Mouse (Mus musculus) kidney, embryonic 14.5 days (tissue): Measurements from ENCODE around the gene Stum. TPM values are rescaled to one million over a fixed set of nuclear protein-coding genes. Genes with fewer than 3 reads are reported as not detected.
"Not testable (repeated sequence)": the region's sequence is repeated elsewhere in the genome, so short reads cannot be mapped to it uniquely, and the experiment has no call there.

ENCODE experiments used
- ATAC-seq: fragments of 200-750 bp; cut with Nextera tagmentation; 2 replicates; pipeline ENCODE4 v1.8.0; 2017; ENCODE audit warnings: moderate number of reproducible peaks, mild to moderate bottlenecking, moderate TSS enrichment, moderate library complexity; ENCODE audit not compliant: low FRiP score, low TSS enrichment
- H3K27ac ChIP-seq: fragments of 300-500 bp; sonication (generic); 2 replicates; pipeline ENCODE4 v1.5.1; 2014; ENCODE audit warnings: low read depth, mild to moderate bottlenecking, low read length, moderate library complexity, mixed read lengths
- H3K27me3 ChIP-seq: fragments of 300-500 bp; sonication (generic); 2 replicates; pipeline ENCODE4 v1.6.1; 2014; ENCODE audit warnings: mild to moderate bottlenecking, low read length; ENCODE audit not compliant: control insufficient read depth, insufficient read depth
- H3K36me3 ChIP-seq: fragments of 300-500 bp; sonication (generic); 2 replicates; pipeline ENCODE4 v1.6.1; 2014; ENCODE audit warnings: low read length, mixed read lengths; ENCODE audit not compliant: control insufficient read depth, insufficient read depth
- H3K4me1 ChIP-seq: fragments of 300-500 bp; sonication (generic); 2 replicates; pipeline ENCODE4 v1.6.1; 2014; ENCODE audit warnings: low read length, mixed read lengths; ENCODE audit not compliant: control insufficient read depth, insufficient read depth
- H3K4me2 ChIP-seq: fragments of 300-500 bp; sonication (generic); replicated peaks from 2 replicates; pipeline ENCODE4 v1.6.1; 2014; ENCODE audit warnings: low read depth, mild to moderate bottlenecking, low read length
- H3K4me3 ChIP-seq: fragments of 300-500 bp; sonication (generic); 2 replicates; pipeline ENCODE4 v1.5.1; 2014; ENCODE audit warnings: mild to moderate bottlenecking, low read length
- H3K9ac ChIP-seq: fragments of 300-500 bp; sonication (generic); 2 replicates; pipeline ENCODE4 v1.6.1; 2014; ENCODE audit warnings: low read depth, mild to moderate bottlenecking, low read length, moderate library complexity
- H3K9me3 ChIP-seq: fragments of 300-500 bp; sonication (generic); 2 replicates; pipeline ENCODE4 v1.6.1; 2016; ENCODE audit warnings: low read length; ENCODE audit not compliant: control insufficient read depth
- WGBS: fragments of 180-500 bp; shearing (Covaris S2); extraction: QIAGEN DNeasy Blood & Tissue Kit; methylation state at CpG from one replicate; pipeline ENCODE4 v1.1.7; 2014; 5-methylcytosine and 5-hydroxymethylcytosine counted together
- polyA plus RNA-seq: library from polyadenylated mRNA; unstranded; fragments of >200 nt; fragmentation: Nextera tagmentation; extraction: Ambion mirVana; gene quantifications from 2 replicates; pipeline ENCODE4 v1.2.1, GENCODE M21; 2014

The Stum gene
- polyA plus RNA-seq, 1 experiment from 2014 or later: 1.8 TPM

DNA sequence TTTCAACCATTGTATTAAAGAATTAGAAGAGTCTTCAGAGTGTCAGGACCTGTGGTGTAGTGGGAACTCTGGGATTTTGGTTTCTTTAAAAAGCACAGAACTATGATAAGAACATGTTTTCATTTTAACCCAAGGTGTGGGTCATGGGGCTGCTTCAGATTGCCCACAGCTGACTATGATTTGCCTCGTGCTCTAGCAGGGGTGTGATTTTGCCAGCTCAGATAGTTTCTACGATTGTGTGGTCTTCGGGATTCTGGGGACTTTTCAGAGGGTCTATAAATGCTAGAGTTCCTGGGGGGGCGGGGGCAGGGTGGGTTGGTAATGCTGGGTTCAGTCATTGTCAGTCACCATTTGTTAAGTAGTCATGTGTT is 91.7 kb downstream of the Stum start:
- Histone ChIP-seq H3K4me2 (no peak overlapping the region), H3K36me3 (no peaks in the 10 kb centered on the region), H3K4me3 (no peak overlapping the region), H3K4me1 (peaks cover 21% of the 10 kb centered on the region; the same call in 1 of the 2 replicates), H3K9ac (no peak overlapping the region), H3K27ac (no peak overlapping the region), H3K27me3 (no peaks in the 10 kb centered on the region), H3K9me3 (no peaks in the 10 kb centered on the region)
- WGBS: 82% methylated on average over 4 of the region's 4 CpGs
- ATAC-seq: no peak

DNA sequence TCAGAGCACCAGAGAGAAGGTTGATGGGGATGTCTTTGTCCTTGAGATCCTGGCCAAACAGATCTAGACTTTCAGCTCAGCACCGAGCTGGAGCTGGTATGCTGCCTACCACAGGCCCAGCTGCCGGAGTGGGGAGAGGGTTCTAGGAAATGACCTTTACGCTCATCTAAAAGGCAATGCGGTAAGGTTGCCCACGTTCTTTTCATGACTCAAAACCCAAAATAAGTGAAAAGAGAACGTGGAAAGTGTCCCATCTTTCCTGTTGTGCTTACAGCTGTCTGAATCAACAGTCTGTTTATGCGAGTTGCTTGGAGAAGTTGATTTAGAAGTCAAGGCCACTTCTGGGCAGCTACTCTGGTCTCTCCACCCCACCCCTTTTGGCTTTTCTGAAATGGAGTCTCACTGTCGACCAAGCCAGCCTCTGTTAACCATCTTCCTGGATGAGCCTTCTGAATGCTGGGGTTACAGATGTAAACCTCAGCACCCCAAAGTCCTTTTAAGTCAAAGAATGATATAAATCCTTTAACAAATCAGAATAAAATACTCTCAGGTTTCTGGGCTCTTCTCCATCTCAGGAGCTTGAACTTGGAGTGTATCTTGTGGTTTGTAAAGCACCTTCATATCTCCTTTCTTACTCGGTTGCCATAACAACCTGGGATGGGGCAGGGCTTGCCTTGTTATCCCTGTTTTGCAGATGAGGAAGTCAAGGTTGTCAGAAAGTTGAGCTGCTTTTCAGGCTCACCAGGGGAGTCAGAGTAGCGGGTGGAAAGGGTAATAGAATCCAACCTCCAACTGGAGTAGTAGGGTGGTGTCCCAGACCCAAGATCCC is 92.3 kb downstream of the Stum start:
- Histone ChIP-seq H3K4me1 (peaks cover 25% of the 10 kb centered on the region; the same call in 1 of the 2 replicates), H3K27ac (no peak overlapping the region), H3K27me3 (no peaks in the 10 kb centered on the region), H3K9me3 (no peaks in the 10 kb centered on the region), H3K36me3 (no peaks in the 10 kb centered on the region), H3K9ac (no peak overlapping the region), H3K4me2 (no peak overlapping the region), H3K4me3 (no peak overlapping the region)
- no peak for ATAC-seq
- 82% methylated on average over 10 of the region's 10 CpGs for WGBS

DNA sequence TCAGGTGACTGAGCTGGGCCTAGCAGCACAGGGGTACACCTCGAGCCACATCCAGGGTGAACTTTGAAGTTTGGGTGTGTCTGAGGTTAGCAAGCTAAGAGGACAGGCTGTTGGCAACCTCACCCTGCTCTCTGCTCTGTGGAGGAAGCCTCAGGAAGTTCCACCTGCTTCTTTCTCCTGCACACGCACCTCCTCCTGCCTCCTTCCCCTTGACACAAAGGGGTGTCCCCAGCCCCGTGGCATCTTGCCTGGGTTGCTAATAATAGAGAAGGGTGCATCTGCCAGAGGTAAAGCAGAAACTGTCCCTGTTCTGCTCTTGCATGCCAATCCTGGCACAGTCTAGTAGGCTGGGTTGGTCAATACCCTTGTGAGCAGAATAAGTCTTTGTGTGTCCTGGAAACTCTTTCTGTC is 93.0 kb downstream of the Stum start:
- Histone ChIP-seq H3K4me3 (no peak overlapping the region), H3K9ac (no peak overlapping the region), H3K4me2 (no peak overlapping the region), H3K4me1 (peaks cover 25% of the 10 kb centered on the region; the same call in 1 of the 2 replicates), H3K27ac (no peak overlapping the region), H3K27me3 (no peaks in the 10 kb centered on the region), H3K9me3 (no peaks in the 10 kb centered on the region), H3K36me3 (no peaks in the 10 kb centered on the region)
- 79% methylated on average over 3 of the region's 3 CpGs for WGBS
- no peak for ATAC-seq

DNA sequence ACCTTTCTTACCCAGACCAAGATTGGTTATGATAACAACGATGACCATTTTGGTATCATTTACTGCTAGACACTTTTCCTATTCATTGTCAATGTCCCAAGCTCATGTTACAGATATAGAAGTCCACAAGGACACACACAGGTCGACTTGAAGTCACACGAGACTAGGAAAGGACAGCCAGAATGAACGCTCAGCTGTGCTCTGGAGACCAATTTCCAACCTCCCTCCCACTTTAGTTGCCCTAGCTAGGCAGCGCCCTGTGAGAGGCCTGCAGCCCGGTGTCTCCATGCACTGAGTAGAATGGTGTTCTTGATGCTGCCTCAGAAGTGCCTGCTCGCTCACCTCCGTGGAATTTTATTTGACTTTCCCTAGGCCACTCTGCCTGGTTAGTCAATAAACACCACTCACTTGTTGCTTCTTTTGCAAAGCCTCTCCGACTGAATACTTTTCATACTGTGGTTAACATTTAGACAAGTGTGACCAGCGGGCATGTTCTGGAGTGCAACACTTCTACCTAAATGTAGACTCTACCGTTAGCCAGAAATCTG is 94.0 kb downstream of the Stum start:
- ATAC-seq: not testable (repeated sequence)
- H3K4me1 ChIP-seq: peaks cover 25% of the 10 kb centered on the region; the same call in 1 of the 2 replicates
- WGBS: 83% methylated on average over 11 of the region's 11 CpGs

DNA sequence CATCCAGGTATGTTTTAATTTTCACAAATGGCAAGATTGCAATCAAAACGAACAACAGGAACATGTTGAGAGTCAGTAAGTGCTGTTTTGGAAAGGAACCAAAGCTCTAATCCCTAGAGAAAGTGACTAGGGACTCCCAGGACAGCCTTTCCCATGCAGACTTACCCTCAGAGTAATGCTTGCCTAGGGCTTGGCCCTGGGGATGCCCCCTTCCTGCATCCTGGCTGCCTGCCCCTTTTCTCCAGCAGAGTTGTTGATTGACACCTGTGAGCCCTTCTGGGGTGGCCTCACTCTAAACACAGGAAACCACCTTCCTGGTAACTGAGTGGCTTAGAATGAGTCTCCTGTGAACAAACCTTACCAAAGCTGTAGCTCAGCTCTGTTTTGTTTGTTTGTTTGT is 94.8 kb downstream of the Stum start:
- Histone ChIP-seq H3K27me3 (no peaks in the 10 kb centered on the region), H3K4me1 (peaks cover 25% of the 10 kb centered on the region; the same call in 1 of the 2 replicates), H3K9me3 (no peaks in the 10 kb centered on the region), H3K27ac (no peak overlapping the region), H3K9ac (no peak overlapping the region), H3K4me2 (no peak overlapping the region), H3K36me3 (no peaks in the 10 kb centered on the region), H3K4me3 (no peak overlapping the region)
- 50% methylated on average over 1 of the region's 1 CpGs for WGBS
- no peak for ATAC-seq

More for the DNA sequence above, 94.0 kb downstream of the Stum start:
- H3K4me2 ChIP-seq, H3K9ac ChIP-seq, H3K36me3 ChIP-seq, H3K27me3 ChIP-seq, H3K4me3 ChIP-seq, H3K9me3 ChIP-seq, H3K27ac ChIP-seq: not testable (repeated sequence)

DNA sequence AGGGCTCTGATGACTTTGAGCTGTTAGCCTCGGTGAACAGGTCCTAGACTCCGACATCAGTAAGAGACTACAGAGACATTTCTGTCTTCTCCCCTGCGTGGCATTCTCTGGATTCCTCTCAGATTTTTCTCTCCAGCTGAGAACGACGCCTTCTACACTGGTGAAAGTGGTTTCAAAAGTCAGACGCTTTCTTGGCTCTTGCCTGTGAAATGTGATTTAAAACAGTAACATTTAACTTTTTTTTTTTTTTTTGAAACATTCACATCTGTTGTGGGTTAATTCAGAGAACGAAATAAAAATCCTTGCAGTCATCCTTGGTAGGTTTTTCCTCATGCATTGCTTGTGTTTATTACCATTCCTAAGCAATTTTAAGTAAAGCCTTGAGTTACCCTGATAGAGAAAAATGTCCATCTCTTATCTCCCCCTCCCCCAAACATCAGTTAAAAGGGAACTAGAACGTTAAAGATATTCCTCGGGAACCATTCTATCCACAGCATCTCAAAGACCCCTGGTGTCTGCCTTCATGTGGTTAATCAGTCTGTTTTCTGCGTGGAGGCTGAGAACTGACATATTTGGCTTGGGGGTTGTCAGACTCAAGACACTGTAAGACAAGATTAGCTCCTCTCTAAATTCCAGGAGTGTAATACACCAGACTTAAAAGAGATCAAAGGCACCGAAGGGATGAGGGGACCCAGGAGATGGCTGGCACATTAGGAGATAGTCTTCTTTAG is 95.4 kb downstream of the Stum start:
- Histone ChIP-seq H3K4me2 (peak overlapping the region; percentile 77), H3K27me3 (no peaks in the 10 kb centered on the region), H3K27ac (peak overlapping the region; percentile 63; the same call in 1 of the 2 replicates), H3K9ac (peak overlapping the region; percentile 37; the same call in 1 of the 2 replicates), H3K4me3 (peak overlapping the region; percentile 29), H3K36me3 (no peaks in the 10 kb centered on the region), H3K9me3 (no peaks in the 10 kb centered on the region), H3K4me1 (peaks cover 21% of the 10 kb centered on the region; the same call in 1 of the 2 replicates)
- 17% methylated on average over 11 of the region's 11 CpGs for WGBS
- no peak for ATAC-seq

DNA sequence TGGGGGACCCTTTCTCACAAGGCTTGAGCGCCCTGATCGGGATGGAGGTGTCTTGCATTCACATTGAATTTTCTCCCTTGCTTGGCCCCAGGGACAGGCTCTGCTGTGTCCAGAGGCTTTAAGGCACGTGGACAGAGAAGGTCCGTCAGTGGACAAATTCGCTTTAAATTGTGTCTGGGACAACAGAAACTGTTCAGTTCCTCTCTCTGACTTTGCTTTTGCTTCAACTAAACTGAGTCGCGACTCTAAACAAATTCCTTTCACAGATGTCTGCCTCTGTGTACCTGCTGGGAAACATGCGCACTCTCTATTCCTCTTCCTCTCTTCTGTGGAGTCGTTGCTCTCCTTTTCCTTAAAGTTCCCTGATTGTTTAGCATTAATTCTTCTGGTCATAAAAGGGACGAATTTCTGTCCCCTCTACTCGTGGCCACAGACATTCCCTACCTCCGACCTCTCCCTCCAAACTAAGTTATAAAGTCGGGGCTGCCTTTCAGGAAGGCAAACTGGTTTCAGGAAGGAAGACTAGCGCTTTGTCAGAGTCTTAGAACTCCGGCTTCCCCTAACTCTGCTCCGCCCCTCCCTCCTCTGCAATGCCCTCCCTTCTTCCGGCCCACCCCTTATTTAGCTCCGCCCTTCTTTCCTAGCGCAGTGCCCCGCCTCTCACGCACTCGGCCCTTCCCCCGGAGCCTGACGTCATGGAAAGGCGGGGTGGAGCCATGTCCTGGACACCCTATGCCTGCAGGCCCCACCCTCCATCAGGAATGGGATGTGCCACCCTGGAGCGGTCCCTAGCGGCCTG is 96.2 kb downstream of the Stum start:
- Histone ChIP-seq H3K4me2 (peak overlapping the region; percentile 77), H3K9me3 (no peaks in the 10 kb centered on the region), H3K4me1 (peaks cover 20% of the 10 kb centered on the region; the same call in 1 of the 2 replicates), H3K27me3 (no peaks in the 10 kb centered on the region), H3K27ac (peak overlapping the region; percentile 32), H3K4me3 (peak overlapping the region; percentile 29), H3K9ac (peak overlapping the region; percentile 37), H3K36me3 (no peaks in the 10 kb centered on the region)
- 1% methylated on average over 27 of the region's 27 CpGs for WGBS
- ATAC-seq: peak; percentile 97

DNA sequence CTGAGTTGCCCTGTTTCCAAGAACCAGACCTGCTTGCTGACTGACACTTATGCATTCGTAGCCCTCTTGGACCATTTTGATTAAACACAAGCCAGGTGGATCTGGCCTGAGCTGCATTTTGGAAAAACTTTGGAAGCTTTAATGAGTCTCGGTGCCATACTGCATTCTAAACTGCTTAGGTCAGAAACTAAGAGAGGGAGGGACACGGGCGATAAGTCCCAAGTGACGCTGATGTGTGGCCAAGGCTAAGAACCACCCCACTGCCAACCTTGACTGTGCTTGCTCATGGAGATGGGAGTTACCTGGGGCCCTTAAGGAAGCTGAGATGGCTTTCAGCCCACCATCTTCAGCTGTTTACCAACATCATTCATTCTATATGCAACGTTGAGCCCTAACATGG is 98.0 kb downstream of the Stum start:
- H3K36me3 ChIP-seq: no peaks in the 10 kb centered on the region
- no peak overlapping the region for H3K4me2 ChIP-seq
- WGBS: 83% methylated on average over 6 of the region's 6 CpGs
- no peak overlapping the region for H3K27ac ChIP-seq
- H3K9me3 ChIP-seq: no peaks in the 10 kb centered on the region
- peaks cover 20% of the 10 kb centered on the region; the same call in 1 of the 2 replicates for H3K4me1 ChIP-seq
- no peak for ATAC-seq
- H3K27me3 ChIP-seq: no peaks in the 10 kb centered on the region
- no peak overlapping the region for H3K9ac ChIP-seq
- H3K4me3 ChIP-seq: no peak overlapping the region
